22 mouse cellular contexts compared by ENCODE assay signal in the genomic region with DNA sequence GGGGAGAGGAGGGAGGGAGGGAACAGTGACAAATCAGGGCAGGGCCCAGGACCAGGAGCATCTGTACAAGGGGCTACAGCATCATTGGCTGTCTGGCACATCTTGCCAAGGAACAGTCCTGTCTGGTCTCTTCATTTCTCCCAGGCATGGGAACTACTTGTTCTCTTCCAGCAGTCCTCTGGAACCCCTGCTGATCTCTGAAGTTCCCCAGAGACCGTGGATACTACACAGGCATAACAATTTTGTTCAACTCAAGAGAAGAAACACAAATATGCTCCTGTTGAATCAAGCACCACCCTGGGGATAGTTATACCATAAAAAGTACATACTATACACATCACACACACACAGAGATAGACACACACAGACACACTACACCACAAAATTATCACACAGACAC. TPM values are rescaled to one million over a fixed set of nuclear protein-coding genes. Genes with fewer than 3 reads are reported as not detected.
DNase-seq lines count a peak whose midpoint lies in the region; ATAC-seq and TF ChIP-seq lines count a peak whose summit lies in the region.
"Had no signal": no experiment of that assay in that cellular context is flagged by ENCODE, and none has a peak within 500 bp of the region (broad histone marks: within the 10 kb centered on the region; RNA-seq: fewer than 3 reads in every experiment).

No protein-coding gene starts in this region.

- peaks cover 11% of the 10 kb centered on the region; the same call in 1 of the 2 replicates for H3K27me3 ChIP-seq in midbrain, embryonic 12.5 days
- no peaks in the 10 kb centered on the region for H3K27me3 ChIP-seq in midbrain, embryonic 11.5 days (ENCODE audit: control insufficient read depth, insufficient read depth, low read length)
- no peaks in the 10 kb centered on the region for H3K27me3 ChIP-seq in hindbrain, embryonic 15.5 days
- no peaks in the 10 kb centered on the region for H3K27me3 ChIP-seq in neural tube, embryonic 14.5 days (ENCODE audit: control insufficient read depth, insufficient read depth, low read length)
- no peaks in the 10 kb centered on the region for H3K27me3 ChIP-seq in lung, postnatal 0 days (replicated peaks; ENCODE audit: insufficient read depth, low read length)

- peak; percentile 42 for DNase-seq in cerebellum, adult 9-11 months
- no peak for DNase-seq in midbrain, embryonic 11.5 days (ENCODE audit: low spot score, missing footprints)
- no peak for DNase-seq in heart, postnatal 4 days
- no peak for DNase-seq in lung, postnatal 0 days (ENCODE audit: low spot score)
- DNase-seq: adrenal gland, postnatal 14 days; cerebellum, postnatal 36 days; gastrocnemius, postnatal 36 days; heart, postnatal 10 days; kidney, adult 9 months; kidney, postnatal 4 days; lung, embryonic 14.5 days; thymus, adult 2 months had no signal

- H3K4me1 ChIP-seq in midbrain, embryonic 12.5 days, result peaks cover 15% of the 10 kb centered on the region
- peaks cover 6% of the 10 kb centered on the region for H3K4me1 ChIP-seq in midbrain, embryonic 11.5 days (ENCODE audit: control insufficient read depth, insufficient read depth, low read length)
- H3K4me1 ChIP-seq in hindbrain, embryonic 15.5 days (replicated peaks), result peaks cover 27% of the 10 kb centered on the region
- H3K4me1 ChIP-seq in neural tube, embryonic 14.5 days (ENCODE audit: control insufficient read depth, insufficient read depth, low read length), result peaks cover 13% of the 10 kb centered on the region; the same call in 1 of the 2 replicates
- peaks cover 10% of the 10 kb centered on the region; the same call in 1 of the 2 replicates for H3K4me1 ChIP-seq in lung, postnatal 0 days (ENCODE audit: insufficient read depth, low read depth, low read length)

- no peaks in the 10 kb centered on the region for H3K36me3 ChIP-seq in midbrain, embryonic 12.5 days
- H3K36me3 ChIP-seq in midbrain, embryonic 11.5 days (ENCODE audit: control insufficient read depth, insufficient read depth, low read length), result no peaks in the 10 kb centered on the region
- H3K36me3 ChIP-seq in hindbrain, embryonic 15.5 days, result peaks cover 3% of the 10 kb centered on the region
- H3K36me3 ChIP-seq in neural tube, embryonic 14.5 days (ENCODE audit: control insufficient read depth, insufficient read depth, low read length), result peaks cover under 1% of the 10 kb centered on the region; the same call in 1 of the 2 replicates
- no peaks in the 10 kb centered on the region for H3K36me3 ChIP-seq in lung, postnatal 0 days (ENCODE audit: insufficient read depth, low read length)
- H3K36me3 ChIP-seq: embryonic facial prominence, embryonic 10.5 days; heart, embryonic 10.5 days had no signal

- WGBS in midbrain, embryonic 12.5 days, result 45% methylated on average over 1 of the region's 1 CpGs
- WGBS in midbrain, embryonic 11.5 days, result 32% methylated on average over 1 of the region's 1 CpGs
- WGBS in hindbrain, embryonic 15.5 days, result 18% methylated on average over 1 of the region's 1 CpGs
- 58% methylated on average over 1 of the region's 1 CpGs for WGBS in neural tube, embryonic 14.5 days
- 26% methylated on average over 1 of the region's 1 CpGs for WGBS in lung, postnatal 0 days

- H3K9me3 ChIP-seq in midbrain, embryonic 12.5 days, result no peaks in the 10 kb centered on the region
- no peaks in the 10 kb centered on the region for H3K9me3 ChIP-seq in midbrain, embryonic 11.5 days (ENCODE audit: control insufficient read depth, low read length)
- H3K9me3 ChIP-seq in hindbrain, embryonic 15.5 days, result no peaks in the 10 kb centered on the region
- no peaks in the 10 kb centered on the region for H3K9me3 ChIP-seq in neural tube, embryonic 14.5 days (ENCODE audit: control insufficient read depth, low read length)
- H3K9me3 ChIP-seq in lung, postnatal 0 days (ENCODE audit: low read length), result no peaks in the 10 kb centered on the region
- H3K9me3 ChIP-seq: embryonic facial prominence, embryonic 10.5 days; heart, embryonic 10.5 days had no signal

- TF ChIP-seq CTCF in lung, postnatal 0 days (IDR thresholded peaks at IDR 0.05), result no peak

- TF ChIP-seq EP300 in lung, postnatal 0 days (IDR thresholded peaks at IDR 0.05), result no peak

- peak overlapping the region; percentile 65 for H3K4me2 ChIP-seq in midbrain, embryonic 12.5 days (replicated peaks)
- H3K4me2 ChIP-seq in midbrain, embryonic 11.5 days, result no peak overlapping the region
- H3K4me2 ChIP-seq in hindbrain, embryonic 15.5 days, result peak overlapping the region; percentile 63
- peak overlapping the region; percentile 65 for H3K4me2 ChIP-seq in neural tube, embryonic 14.5 days (ENCODE audit: low read depth, low read length)
- H3K4me2 ChIP-seq in lung, postnatal 0 days (replicated peaks; ENCODE audit: low read depth, low read length), result no peak overlapping the region
- H3K4me2 ChIP-seq: liver, embryonic 11.5 days; lung, embryonic 14.5 days had no signal

- H3K27ac ChIP-seq in midbrain, embryonic 12.5 days (replicated peaks), result no peak overlapping the region
- no peak overlapping the region for H3K27ac ChIP-seq in midbrain, embryonic 11.5 days (ENCODE audit: low read depth, low read length)
- H3K27ac ChIP-seq in hindbrain, embryonic 15.5 days (replicated peaks), result peak overlapping the region; percentile 85; the same call in 1 of the 2 replicates
- no peak overlapping the region for H3K27ac ChIP-seq in neural tube, embryonic 14.5 days (ENCODE audit: low read depth, low read length)
- H3K27ac ChIP-seq in lung, postnatal 0 days (ENCODE audit: low read length), result no peak overlapping the region
- H3K27ac ChIP-seq: embryonic facial prominence, embryonic 10.5 days; heart, embryonic 10.5 days; macrophage had no signal

- ATAC-seq in cerebellum, adult (ENCODE audit: insufficient number of reproducible peaks, low FRiP score, low TSS enrichment), result no peak
- ATAC-seq in midbrain, embryonic 12.5 days (ENCODE audit: low FRiP score, low read depth), result no peak
- ATAC-seq in midbrain, embryonic 11.5 days (ENCODE audit: low FRiP score), result no peak
- ATAC-seq in hindbrain, embryonic 15.5 days (ENCODE audit: low FRiP score, low read depth), result no peak
- ATAC-seq in neural tube, embryonic 14.5 days (ENCODE audit: low read depth), result no peak
- ATAC-seq in lung, postnatal 0 days, result no peak

- H3K4me3 ChIP-seq in midbrain, embryonic 12.5 days, result no peak overlapping the region
- no peak overlapping the region for H3K4me3 ChIP-seq in midbrain, embryonic 11.5 days (ENCODE audit: low read depth, low read length)
- H3K4me3 ChIP-seq in hindbrain, embryonic 15.5 days, result peak overlapping the region; percentile 55
- peak overlapping the region; percentile 52 for H3K4me3 ChIP-seq in neural tube, embryonic 14.5 days (ENCODE audit: low read depth, low read length)
- no peak overlapping the region for H3K4me3 ChIP-seq in lung, postnatal 0 days (ENCODE audit: low read depth, low read length)
- H3K4me3 ChIP-seq: embryonic facial prominence, embryonic 10.5 days; heart, embryonic 10.5 days had no signal

- H3K9ac ChIP-seq in midbrain, embryonic 12.5 days (replicated peaks), result no peak overlapping the region; the same call in 1 of the 2 replicates
- no peak overlapping the region for H3K9ac ChIP-seq in midbrain, embryonic 11.5 days (ENCODE audit: low read length)
- H3K9ac ChIP-seq in hindbrain, embryonic 15.5 days, result peak overlapping the region; percentile 64
- H3K9ac ChIP-seq in neural tube, embryonic 14.5 days (replicated peaks; ENCODE audit: low read depth, low read length), result no peak overlapping the region
- no peak overlapping the region for H3K9ac ChIP-seq in lung, postnatal 0 days (replicated peaks; ENCODE audit: low read depth)
- H3K9ac ChIP-seq: lung, embryonic 14.5 days had no signal

RNA-seq across cellular contexts. Expression of a gene that starts 1.6 kb away (rescaled TPM):
- 17.5 and 17.8 TPM in 2 replicates for polyA plus RNA-seq in midbrain, embryonic 12.5 days (2016; fragmentation: Nextera tagmentation; extraction: Ambion mirVana)
- 7.8 and 8.0 TPM in 2 replicates for polyA plus RNA-seq in midbrain, embryonic 11.5 days (2014; fragmentation: Nextera tagmentation; extraction: Ambion mirVana)
- 71.6 and 73.5 TPM in 2 replicates for polyA plus RNA-seq in hindbrain, embryonic 15.5 days (2015; fragmentation: Nextera tagmentation; extraction: Ambion mirVana)
- polyA plus RNA-seq in neural tube, embryonic 14.5 days (2014; fragmentation: Nextera tagmentation; extraction: Ambion mirVana), result 59.4 and 66.8 TPM in 2 replicates
- under 1 TPM; 0.07 to 0.10 TPM for total RNA-seq in heart, postnatal 4 days (2021)
- polyA plus RNA-seq in lung, postnatal 0 days (2015; fragmentation: Nextera tagmentation; extraction: Ambion mirVana), result 0.95 and 1.1 TPM in 2 replicates
- total RNA-seq: gastrocnemius, postnatal 36 days had no signal
- polyA plus RNA-seq: macrophage had no signal

RNA-seq across cellular contexts. Expression of a gene that starts 8.5 kb away (rescaled TPM):
- polyA plus RNA-seq in midbrain, embryonic 12.5 days (2016; fragmentation: Nextera tagmentation; extraction: Ambion mirVana), result not detected in 2 replicates
- not detected in 2 replicates for polyA plus RNA-seq in midbrain, embryonic 11.5 days (2014; fragmentation: Nextera tagmentation; extraction: Ambion mirVana)
- polyA plus RNA-seq in hindbrain, embryonic 15.5 days (2015; fragmentation: Nextera tagmentation; extraction: Ambion mirVana), result not detected in 2 replicates
- polyA plus RNA-seq in neural tube, embryonic 14.5 days (2014; fragmentation: Nextera tagmentation; extraction: Ambion mirVana), result not detected in 2 replicates
- total RNA-seq in heart, postnatal 4 days (2021), result not detected
- 11.9 and 13.6 TPM in 2 replicates for polyA plus RNA-seq in lung, postnatal 0 days (2015; fragmentation: Nextera tagmentation; extraction: Ambion mirVana)
- total RNA-seq: adrenal gland, postnatal 14 days; gastrocnemius, postnatal 36 days; heart, postnatal 10 days; layer of hippocampus, postnatal 25 days; left cerebral cortex, postnatal 25 days had no signal
- polyA plus RNA-seq: embryonic facial prominence, embryonic 10.5 days; heart, embryonic 10.5 days; liver, embryonic 11.5 days; lung, embryonic 14.5 days; macrophage had no signal

RNA-seq across cellular contexts. Expression of a gene that starts 18.7 kb away (rescaled TPM):
- 1.9 and 2.2 TPM in 2 replicates for polyA plus RNA-seq in midbrain, embryonic 12.5 days (2016; fragmentation: Nextera tagmentation; extraction: Ambion mirVana)
- polyA plus RNA-seq in midbrain, embryonic 11.5 days (2014; fragmentation: Nextera tagmentation; extraction: Ambion mirVana), result 0.86 and 0.92 TPM in 2 replicates
- polyA plus RNA-seq in hindbrain, embryonic 15.5 days (2015; fragmentation: Nextera tagmentation; extraction: Ambion mirVana), result 1.0 and 1.5 TPM in 2 replicates
- polyA plus RNA-seq in neural tube, embryonic 14.5 days (2014; fragmentation: Nextera tagmentation; extraction: Ambion mirVana), result 0.60 and 0.64 TPM in 2 replicates
- total RNA-seq in heart, postnatal 4 days (2021), result 1 to 10 TPM; 6.6 to 7.4 TPM
- 4.3 and 4.7 TPM in 2 replicates for polyA plus RNA-seq in lung, postnatal 0 days (2015; fragmentation: Nextera tagmentation; extraction: Ambion mirVana)

RNA-seq across cellular contexts. Expression of a gene that starts 32.7 kb away (rescaled TPM):
- polyA plus RNA-seq in midbrain, embryonic 12.5 days (2016; fragmentation: Nextera tagmentation; extraction: Ambion mirVana), result 134 and 147 TPM in 2 replicates
- polyA plus RNA-seq in midbrain, embryonic 11.5 days (2014; fragmentation: Nextera tagmentation; extraction: Ambion mirVana), result 201 and 203 TPM in 2 replicates
- polyA plus RNA-seq in hindbrain, embryonic 15.5 days (2015; fragmentation: Nextera tagmentation; extraction: Ambion mirVana), result 23.0 and 35.1 TPM in 2 replicates
- 7.2 and 11.5 TPM in 2 replicates for polyA plus RNA-seq in neural tube, embryonic 14.5 days (2014; fragmentation: Nextera tagmentation; extraction: Ambion mirVana)
- 10 to 100 TPM; 53.5 to 65.0 TPM for total RNA-seq in heart, postnatal 4 days (2021)
- polyA plus RNA-seq in lung, postnatal 0 days (2015; fragmentation: Nextera tagmentation; extraction: Ambion mirVana), result 4.9 and 9.0 TPM in 2 replicates

RNA-seq across cellular contexts. Expression of a gene that starts 35.6 kb away (rescaled TPM):
- 25.1 TPM in 2 replicates for polyA plus RNA-seq in midbrain, embryonic 12.5 days (2016; fragmentation: Nextera tagmentation; extraction: Ambion mirVana)
- 36.0 and 39.9 TPM in 2 replicates for polyA plus RNA-seq in midbrain, embryonic 11.5 days (2014; fragmentation: Nextera tagmentation; extraction: Ambion mirVana)
- polyA plus RNA-seq in hindbrain, embryonic 15.5 days (2015; fragmentation: Nextera tagmentation; extraction: Ambion mirVana), result 18.9 and 20.6 TPM in 2 replicates
- 29.4 and 32.3 TPM in 2 replicates for polyA plus RNA-seq in neural tube, embryonic 14.5 days (2014; fragmentation: Nextera tagmentation; extraction: Ambion mirVana)
- total RNA-seq in heart, postnatal 4 days (2021), result 10 to 100 TPM; 33.9 to 34.9 TPM
- 34.5 and 35.9 TPM in 2 replicates for polyA plus RNA-seq in lung, postnatal 0 days (2015; fragmentation: Nextera tagmentation; extraction: Ambion mirVana)

Comparison
In these comparisons a context has a peak if more than half of its experiments do, and no peak if none do; other contexts are left out.
1. H3K4me2 ChIP-seq: peak in midbrain, embryonic 12.5 days (single experiment), hindbrain, embryonic 15.5 days (single experiment) and neural tube, embryonic 14.5 days (single experiment); none in midbrain, embryonic 11.5 days (single experiment) and lung, postnatal 0 days (single experiment).
2. H3K4me3 ChIP-seq: peak in hindbrain, embryonic 15.5 days (single experiment) and neural tube, embryonic 14.5 days (single experiment); none in midbrain, embryonic 12.5 days (single experiment), midbrain, embryonic 11.5 days (single experiment) and lung, postnatal 0 days (single experiment).
3. RNA of a gene that starts 8.5 kb away (polyA plus RNA-seq): 11.9 to 13.6 TPM in lung, postnatal 0 days; not detected in hindbrain, embryonic 15.5 days, not detected in midbrain, embryonic 12.5 days, not detected in midbrain, embryonic 11.5 days and not detected in neural tube, embryonic 14.5 days; every median in the first group is over 10 times any median in the second.